Mouse (Mus musculus) limb, embryonic 13.5 days (tissue): Measurements from ENCODE around the gene Stk11. TPM values are rescaled to one million over a fixed set of nuclear protein-coding genes. Genes with fewer than 3 reads are reported as not detected.

Source experiments
- ATAC-seq: fragments of 200-750 bp; cut with Nextera tagmentation; 2 replicates; pipeline ENCODE4 v1.8.0; 2017; ENCODE audit warnings: low read depth, moderate number of reproducible peaks, moderate TSS enrichment; ENCODE audit not compliant: low FRiP score
- H3K27ac ChIP-seq: fragments of 300-500 bp; sonication (generic); 2 replicates; pipeline ENCODE4 v1.5.1; 2015; ENCODE audit warnings: inconsistent platforms, mild to moderate bottlenecking, moderate library complexity
- H3K27me3 ChIP-seq: fragments of 300-500 bp; sonication (generic); 2 replicates; pipeline ENCODE4 v1.6.1; 2015; ENCODE audit warnings: mild to moderate bottlenecking, inconsistent platforms
- H3K36me3 ChIP-seq: fragments of 300-500 bp; sonication (generic); 2 replicates; pipeline ENCODE4 v1.6.1; 2015; ENCODE audit warnings: inconsistent platforms, mild to moderate bottlenecking, moderate library complexity
- H3K4me1 ChIP-seq: fragments of 300-500 bp; sonication (generic); 2 replicates; pipeline ENCODE4 v1.6.1; 2015; ENCODE audit warnings: inconsistent platforms
- H3K4me2 ChIP-seq: fragments of 300-500 bp; sonication (generic); replicated peaks from 2 replicates; pipeline ENCODE4 v1.6.1; 2015; ENCODE audit warnings: inconsistent platforms, mild to moderate bottlenecking, moderate library complexity
- H3K4me3 ChIP-seq: fragments of 300-500 bp; sonication (generic); 2 replicates; pipeline ENCODE4 v1.5.1; 2015; ENCODE audit warnings: moderate library complexity, mild to moderate bottlenecking, inconsistent platforms
- H3K9ac ChIP-seq: fragments of 300-500 bp; sonication (generic); 2 replicates; pipeline ENCODE4 v1.6.1; 2015; ENCODE audit warnings: mild to moderate bottlenecking, inconsistent platforms
- H3K9me3 ChIP-seq: fragments of 300-500 bp; sonication (generic); 2 replicates; pipeline ENCODE4 v1.6.1; 2016; ENCODE audit warnings: inconsistent platforms
- WGBS: fragments of 180-500 bp; shearing (Covaris S2); methylation state at CpG from one replicate; pipeline ENCODE4 v1.1.7; 2015; 5-methylcytosine and 5-hydroxymethylcytosine counted together
- polyA plus RNA-seq: library from polyadenylated mRNA; unstranded; fragments of >200 nt; fragmentation: Nextera tagmentation; extraction: Ambion mirVana; gene quantifications from 2 replicates; pipeline ENCODE4 v1.2.1, GENCODE M21; 2015

Gene Stk11
- polyA plus RNA-seq, 1 experiment from 2014 or later = 17.4 TPM

GRCm38 (mm10) chr10:80179068-80180051, 63.8 kb downstream of the Stk11 start, which contains the start of gene Efna2:
Gene Efna2 (plus strand): TSS chr10:80179482.
- Histone ChIP-seq H3K27me3 (no peaks in the 10 kb centered on the region), H3K27ac (peak within 1 kb of the TSS; percentile 73), H3K4me2 (peak within 1 kb of the TSS; percentile 97), H3K4me3 (peak within 1 kb of the TSS; percentile 86), H3K4me1 (peaks cover 34% of the 10 kb centered on the region), H3K9me3 (no peaks in the 10 kb centered on the region), H3K36me3 (peaks cover 22% of the 10 kb centered on the region), H3K9ac (peak within 1 kb of the TSS; percentile 96)
- WGBS = 2% methylated on average over 86 of the region's 106 CpGs
- peak; percentile 62 for ATAC-seq

Other genes with a start within 250 kb of the Stk11 start
- 11.1 and 11.3 TPM in 2 replicates for gene Prtn3, start 241.3 kb upstream of the Stk11 start, polyA plus RNA-seq
- gene Plppr3, start 241.2 kb upstream of the Stk11 start, polyA plus RNA-seq = 138 and 142 TPM in 2 replicates
- 0.29 and 0.86 TPM in 2 replicates for gene Elane, start 229.6 kb upstream of the Stk11 start, polyA plus RNA-seq
- gene Cfd, start 224.9 kb upstream of the Stk11 start, polyA plus RNA-seq = not detected in 2 replicates
- gene Med16, start 206.9 kb upstream of the Stk11 start, polyA plus RNA-seq = 44.9 and 46.8 TPM in 2 replicates
- gene Gm26602, start 204.9 kb upstream of the Stk11 start, polyA plus RNA-seq = 20.3 TPM in 1 of 2 replicates, not detected in the other
- 0.94 and 1.0 TPM in 2 replicates for gene Kiss1r, start 198.8 kb upstream of the Stk11 start, polyA plus RNA-seq
- gene R3hdm4, start 194.6 kb upstream of the Stk11 start, polyA plus RNA-seq = 186 and 188 TPM in 2 replicates
- gene Arid3a, start 188.8 kb upstream of the Stk11 start, polyA plus RNA-seq = 5.5 and 6.2 TPM in 2 replicates
- gene Wdr18, start 155.7 kb upstream of the Stk11 start, polyA plus RNA-seq = 105 and 106 TPM in 2 replicates
- gene Grin3b, start 145.1 kb upstream of the Stk11 start, polyA plus RNA-seq = 0.41 and 0.73 TPM in 2 replicates
- 16.0 and 19.5 TPM in 2 replicates for gene Tmem259, start 131.5 kb upstream of the Stk11 start, polyA plus RNA-seq
- gene Cnn2, start 127.2 kb upstream of the Stk11 start, polyA plus RNA-seq = 287 and 299 TPM in 2 replicates
- 1.8 and 1.9 TPM in 2 replicates for gene Abca7, start 119.3 kb upstream of the Stk11 start, polyA plus RNA-seq
- 7.3 and 7.6 TPM in 2 replicates for gene Arhgap45, start 99.2 kb upstream of the Stk11 start, polyA plus RNA-seq
- gene Polr2e, start 76.0 kb upstream of the Stk11 start, polyA plus RNA-seq = 244 and 254 TPM in 2 replicates
- gene Gpx4, start 68.6 kb upstream of the Stk11 start, polyA plus RNA-seq = 462 and 477 TPM in 2 replicates
- 13.5 and 15.2 TPM in 2 replicates for gene Sbno2, start 10.2 kb upstream of the Stk11 start, polyA plus RNA-seq
- 456 and 475 TPM in 2 replicates for gene Atp5d, start 22.8 kb downstream of the Stk11 start, polyA plus RNA-seq
- gene Cbarp, start 25.0 kb downstream of the Stk11 start, polyA plus RNA-seq = 7.4 and 8.1 TPM in 2 replicates
- gene Midn, start 32.5 kb downstream of the Stk11 start, polyA plus RNA-seq = 22.9 and 23.2 TPM in 2 replicates
- gene Cirbp, start 50.2 kb downstream of the Stk11 start, polyA plus RNA-seq = 149 and 194 TPM in 2 replicates
- 9.7 and 11.0 TPM in 2 replicates for gene 1600002K03Rik, start 57.1 kb downstream of the Stk11 start, polyA plus RNA-seq
- gene Efna2, start 63.7 kb downstream of the Stk11 start, polyA plus RNA-seq = 39.5 and 40.4 TPM in 2 replicates
- gene Mum1, start 110.6 kb downstream of the Stk11 start, polyA plus RNA-seq = 94.7 and 96.9 TPM in 2 replicates
- 298 and 306 TPM in 2 replicates for gene Ndufs7, start 133.3 kb downstream of the Stk11 start, polyA plus RNA-seq
- gene Gamt, start 145.2 kb downstream of the Stk11 start, polyA plus RNA-seq = 57.1 and 58.4 TPM in 2 replicates
- 64.9 and 67.9 TPM in 2 replicates for gene Dazap1, start 145.7 kb downstream of the Stk11 start, polyA plus RNA-seq
- gene Rps15, start 176.7 kb downstream of the Stk11 start, polyA plus RNA-seq = 908 and 936 TPM in 2 replicates
- gene Apc2, start 180.2 kb downstream of the Stk11 start, polyA plus RNA-seq = 3.3 and 3.8 TPM in 2 replicates
- 50.7 and 51.2 TPM in 2 replicates for gene 2310011J03Rik, start 204.7 kb downstream of the Stk11 start, polyA plus RNA-seq
- 4.8 and 6.5 TPM in 2 replicates for gene Pcsk4, start 213.7 kb downstream of the Stk11 start, polyA plus RNA-seq
- 6.1 and 6.3 TPM in 2 replicates for gene Reep6, start 214.2 kb downstream of the Stk11 start, polyA plus RNA-seq
- gene Adamtsl5, start 232.6 kb downstream of the Stk11 start, polyA plus RNA-seq = 2.0 and 2.4 TPM in 2 replicates
- gene Plk5, start 240.7 kb downstream of the Stk11 start, polyA plus RNA-seq = 1.2 and 2.2 TPM in 2 replicates